Mouse (Mus musculus) embryo, embryonic 10 days (tissue): ENCODE results near the gene Cpeb4.

Experiments used
- DNase-seq: peaks from one replicate; pipeline ENCODE4 v3.0.0-alpha.2; 2015; ENCODE audit warnings: low spot score

The Cpeb4 gene

GRCm38 (mm10) chr11:31846771-31847468, 25.1 kb upstream of the Cpeb4 start:
- peak; percentile 48 for DNase-seq

- DNase-seq: no peak
Observed at GRCm38 (mm10) chr11:31847469-31847805, 24.6 kb upstream of the Cpeb4 start.

- no peak for DNase-seq
Observed at GRCm38 (mm10) chr11:31848725-31849124, 23.3 kb upstream of the Cpeb4 start.

- no peak for DNase-seq
Observed at GRCm38 (mm10) chr11:31850156-31850775, 21.7 kb upstream of the Cpeb4 start.

GRCm38 (mm10) chr11:31850995-31851394, 21.0 kb upstream of the Cpeb4 start:
- DNase-seq: no peak

- DNase-seq: no peak
Observed at GRCm38 (mm10) chr11:31851702-31852560, 20.1 kb upstream of the Cpeb4 start.

- no peak for DNase-seq
Observed at GRCm38 (mm10) chr11:31854955-31855354, 17.1 kb upstream of the Cpeb4 start.

GRCm38 (mm10) chr11:31857479-31857878, 14.5 kb upstream of the Cpeb4 start:
- no peak for DNase-seq

- DNase-seq: no peak
Observed at GRCm38 (mm10) chr11:31861149-31861890, 10.7 kb upstream of the Cpeb4 start.

- DNase-seq: no peak
Observed at GRCm38 (mm10) chr11:31867976-31868375, 4.0 kb upstream of the Cpeb4 start.

- DNase-seq: peak; percentile 99
Observed at GRCm38 (mm10) chr11:31870285-31871010, 1.6 kb upstream of the Cpeb4 start.

GRCm38 (mm10) chr11:31871135-31871541, 873 bp upstream of the Cpeb4 start:
- DNase-seq: no peak

GRCm38 (mm10) chr11:31872546-31873261, 693 bp downstream of the Cpeb4 start:
- DNase-seq: no peak

- no peak for DNase-seq
Observed at GRCm38 (mm10) chr11:31874071-31874470, 2.1 kb downstream of the Cpeb4 start.

GRCm38 (mm10) chr11:31883671-31884070, 11.7 kb downstream of the Cpeb4 start:
- no peak for DNase-seq

GRCm38 (mm10) chr11:31885765-31886164, 13.8 kb downstream of the Cpeb4 start:
- DNase-seq: no peak

GRCm38 (mm10) chr11:31888229-31888628, 16.2 kb downstream of the Cpeb4 start:
- DNase-seq: no peak

- DNase-seq: no peak
Observed at GRCm38 (mm10) chr11:31892152-31892551, 20.1 kb downstream of the Cpeb4 start.

- DNase-seq: no peak
Observed at GRCm38 (mm10) chr11:31893639-31894038, 21.6 kb downstream of the Cpeb4 start.

- DNase-seq: no peak
Observed at GRCm38 (mm10) chr11:31896065-31896792, 24.2 kb downstream of the Cpeb4 start.
